Mouse (Mus musculus): ENCODE results near the gene Ift52.

GRCm38 (mm10) chr2:163074006-163074405 lies 56.9 kb downstream of the Ift52 start:
- TF ChIP-seq MAFK (IDR thresholded peaks at IDR 0.05; ENCODE audit: insufficient read depth, low read depth, low read length) (no peak), ZNF384 (IDR thresholded peaks at IDR 0.05; ENCODE audit: low read depth, low read length) (no peak)
